Mouse (Mus musculus) heart, embryonic 16.5 days (tissue): ENCODE measurements around the gene Spic. TPM values are rescaled to one million over a fixed set of nuclear protein-coding genes. Genes with fewer than 3 reads are reported as not detected.
"Not testable (repeated sequence)": the region's sequence is repeated elsewhere in the genome, so short reads cannot be mapped to it uniquely, and the experiment has no call there.

Experiments used
- ATAC-seq: fragments of 200-750 bp; cut with Nextera tagmentation; replicated peaks from 2 replicates; pipeline ENCODE4 v1.8.0; 2017; ENCODE audit warnings: moderate number of reproducible peaks; ENCODE audit not compliant: insufficient read depth, low FRiP score; ENCODE audit errors: extremely low read depth
- H3K27ac ChIP-seq: fragments of 300-500 bp; sonication (generic); 2 replicates; pipeline ENCODE4 v1.5.1; 2014; ENCODE audit warnings: mild to moderate bottlenecking, low read length, control low read depth, moderate library complexity
- H3K27me3 ChIP-seq: fragments of 300-500 bp; sonication (generic); 2 replicates; pipeline ENCODE4 v1.6.1; 2014; ENCODE audit warnings: low read length, mixed read lengths; ENCODE audit not compliant: control insufficient read depth, insufficient read depth
- H3K36me3 ChIP-seq: fragments of 300-500 bp; sonication (generic); 2 replicates; pipeline ENCODE4 v1.6.1; 2014; ENCODE audit not compliant: control insufficient read depth, insufficient read depth
- H3K4me1 ChIP-seq: fragments of 300-500 bp; sonication (generic); 2 replicates; pipeline ENCODE4 v1.6.1; 2014; ENCODE audit warnings: low read length, mixed read lengths; ENCODE audit not compliant: control insufficient read depth, insufficient read depth
- H3K4me2 ChIP-seq: fragments of 300-500 bp; sonication (generic); 2 replicates; pipeline ENCODE4 v1.6.1; 2014; ENCODE audit warnings: low read depth, mild to moderate bottlenecking, control low read depth, low read length
- H3K4me3 ChIP-seq: fragments of 300-500 bp; sonication (generic); 2 replicates; pipeline ENCODE4 v1.5.1; 2014; ENCODE audit warnings: mild to moderate bottlenecking, control low read depth, low read length
- H3K9ac ChIP-seq: fragments of 300-500 bp; sonication (generic); 2 replicates; pipeline ENCODE4 v1.6.1; 2014; ENCODE audit warnings: low read length, control low read depth
- H3K9me3 ChIP-seq: fragments of 300-500 bp; sonication (generic); replicated peaks from 2 replicates; pipeline ENCODE4 v1.6.1; 2016; ENCODE audit warnings: low read length; ENCODE audit not compliant: control insufficient read depth
- WGBS: fragments of 180-500 bp; shearing (Covaris S2); extraction: QIAGEN DNeasy Blood & Tissue Kit; methylation state at CpG from one replicate; pipeline ENCODE4 v1.1.7; 2014; 5-methylcytosine and 5-hydroxymethylcytosine counted together
- polyA plus RNA-seq: library from polyadenylated mRNA; unstranded; fragments of >200 nt; fragmentation: Nextera tagmentation; extraction: Ambion mirVana; gene quantifications from 2 replicates; pipeline ENCODE4 v1.2.1, GENCODE M21; 2015

Gene Spic
- polyA plus RNA-seq, 1 experiment from 2014 or later = 1.1 TPM

DNA sequence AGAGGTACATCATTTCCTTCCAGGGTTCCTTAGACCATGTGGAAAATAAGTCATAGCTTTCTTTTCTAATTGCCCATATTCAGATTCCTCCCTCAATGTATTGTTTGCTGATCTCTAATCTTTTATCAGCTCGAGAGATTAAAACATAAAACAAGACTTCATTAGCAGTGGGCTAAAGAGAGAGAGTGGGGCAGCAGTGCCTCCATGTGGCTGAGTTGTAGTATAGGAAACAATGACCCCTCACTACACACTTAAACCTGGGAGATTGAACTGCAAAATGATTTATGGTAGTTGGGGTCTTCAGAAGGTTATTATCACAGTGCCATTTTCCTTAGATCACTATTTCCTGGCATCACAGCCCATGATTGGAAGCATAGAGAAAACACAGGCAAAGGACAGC is 15.1 kb downstream of the Spic start:
- H3K4me3 ChIP-seq = no peak overlapping the region
- no peak overlapping the region for H3K27ac ChIP-seq
- H3K4me2 ChIP-seq = no peak overlapping the region
- 43% methylated on average over 1 of the region's 1 CpGs for WGBS
- ATAC-seq = no peak
- no peaks in the 10 kb centered on the region for H3K27me3 ChIP-seq
- no peaks in the 10 kb centered on the region for H3K9me3 ChIP-seq
- no peak overlapping the region for H3K9ac ChIP-seq
- H3K4me1 ChIP-seq = no peaks in the 10 kb centered on the region
- no peaks in the 10 kb centered on the region for H3K36me3 ChIP-seq

- H3K4me1 ChIP-seq, H3K9me3 ChIP-seq, H3K9ac ChIP-seq, H3K27me3 ChIP-seq, H3K36me3 ChIP-seq, H3K4me3 ChIP-seq, ATAC-seq, H3K4me2 ChIP-seq, H3K27ac ChIP-seq: not testable (repeated sequence)
These were observed 21.0 kb downstream of the Spic start for GRCm38 (mm10) chr10:88663856-88664255.

DNA sequence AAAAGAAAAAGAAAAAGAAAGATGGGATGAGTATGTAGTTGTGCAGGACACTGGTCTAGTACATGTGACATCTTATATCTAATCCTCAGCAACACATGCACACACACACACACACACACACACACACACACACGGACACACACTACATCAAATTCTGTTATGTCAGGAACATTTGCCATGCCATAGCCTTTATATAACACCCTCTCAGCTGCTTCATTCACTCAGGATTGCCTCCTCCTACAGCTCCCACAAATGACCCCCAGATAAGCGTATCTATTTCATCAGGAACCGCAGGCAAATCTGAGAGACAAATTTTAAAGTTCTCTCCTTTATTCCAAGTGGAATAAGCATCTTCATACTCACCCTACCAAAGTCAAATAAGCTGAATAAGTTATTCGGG is 25.9 kb downstream of the Spic start:
- H3K4me2 ChIP-seq = no peak overlapping the region
- ATAC-seq = no peak
- no peak overlapping the region for H3K9ac ChIP-seq
- no peak overlapping the region for H3K4me3 ChIP-seq
- no peak overlapping the region for H3K27ac ChIP-seq
- H3K27me3 ChIP-seq = no peaks in the 10 kb centered on the region
- no peaks in the 10 kb centered on the region for H3K9me3 ChIP-seq
- H3K4me1 ChIP-seq = no peaks in the 10 kb centered on the region
- no peaks in the 10 kb centered on the region for H3K36me3 ChIP-seq
- whole genome bisulfite sequencing = 80% methylated on average over 4 of the region's 4 CpGs

GRCm38 (mm10) chr10:88645448-88645847 is 39.4 kb downstream of the Spic start:
- 18% methylated on average over 5 of the region's 5 CpGs for WGBS
- Histone ChIP-seq H3K4me2 (peak overlapping the region; percentile 21; the same call in 1 of the 2 replicates), H3K4me3 (no peak overlapping the region), H3K9ac (no peak overlapping the region), H3K9me3 (no peaks in the 10 kb centered on the region; the same call in 1 of the 2 replicates), H3K27ac (peak overlapping the region; percentile 83), H3K27me3 (no peaks in the 10 kb centered on the region), H3K4me1 (peaks cover 7% of the 10 kb centered on the region), H3K36me3 (no peaks in the 10 kb centered on the region)
- ATAC-seq = peak; percentile 82

DNA sequence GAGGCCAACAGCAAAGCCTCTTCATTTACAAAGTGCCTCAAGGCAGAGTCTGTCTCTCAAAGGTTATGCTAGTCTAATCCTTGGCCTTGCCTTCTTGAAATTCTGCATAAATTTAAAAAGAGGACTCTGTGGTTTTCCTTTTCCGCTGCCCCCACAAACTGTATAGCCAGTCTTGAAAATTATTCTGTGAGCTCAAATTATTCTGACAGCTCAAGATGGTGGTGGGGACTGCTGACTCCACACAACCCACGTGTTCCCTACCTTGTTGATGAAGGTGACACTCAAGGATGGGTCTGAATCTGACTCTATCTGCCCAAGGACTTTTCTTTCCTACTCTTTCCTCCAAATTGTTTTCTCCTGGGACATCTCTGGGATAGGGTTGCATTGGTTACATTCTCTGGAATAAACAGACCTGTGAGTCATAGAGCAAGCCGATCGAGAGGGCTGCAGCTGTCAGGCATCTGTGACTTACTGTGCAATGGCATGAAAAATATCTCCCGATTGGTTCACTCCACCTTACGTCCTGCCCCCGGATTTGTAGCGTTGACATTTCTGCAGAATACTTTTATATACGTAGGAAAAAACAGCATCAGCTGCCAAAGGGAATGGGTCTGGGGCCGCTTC is 53.4 kb downstream of the Spic start:
- ATAC-seq = no peak
- no peaks in the 10 kb centered on the region for H3K4me1 ChIP-seq
- no peak overlapping the region for H3K9ac ChIP-seq
- no peaks in the 10 kb centered on the region for H3K36me3 ChIP-seq
- H3K27me3 ChIP-seq = 0 out of 2 replicates have a peak, but pooled peaks cover 2% of the 10 kb centered on the region
- 68% methylated on average over 10 of the region's 10 CpGs for WGBS
- H3K4me2 ChIP-seq = no peak overlapping the region
- no peak overlapping the region for H3K4me3 ChIP-seq
- H3K27ac ChIP-seq = no peak overlapping the region
- H3K9me3 ChIP-seq = no peaks in the 10 kb centered on the region

GRCm38 (mm10) chr10:88630663-88631329 is 54.0 kb downstream of the Spic start:
- 82% methylated on average over 2 of the region's 2 CpGs for WGBS
- no peaks in the 10 kb centered on the region for H3K4me1 ChIP-seq
- H3K27me3 ChIP-seq = 0 out of 2 replicates have a peak, but pooled peaks cover 2% of the 10 kb centered on the region
- no peak overlapping the region for H3K9ac ChIP-seq
- H3K4me2 ChIP-seq = no peak overlapping the region
- no peaks in the 10 kb centered on the region for H3K36me3 ChIP-seq
- no peaks in the 10 kb centered on the region for H3K9me3 ChIP-seq
- H3K27ac ChIP-seq = no peak overlapping the region
- no peak overlapping the region for H3K4me3 ChIP-seq
- no peak for ATAC-seq

- 80% methylated on average over 4 of the region's 4 CpGs for WGBS
- H3K4me1 ChIP-seq = peaks cover 9% of the 10 kb centered on the region
- H3K36me3 ChIP-seq = no peaks in the 10 kb centered on the region
- no peak overlapping the region for H3K27ac ChIP-seq
- 0 out of 2 replicates have a peak, but pooled peaks cover 2% of the 10 kb centered on the region for H3K27me3 ChIP-seq
- no peak overlapping the region for H3K4me2 ChIP-seq
- no peak overlapping the region for H3K9ac ChIP-seq
- ATAC-seq = no peak
- H3K4me3 ChIP-seq = no peak overlapping the region
- no peaks in the 10 kb centered on the region for H3K9me3 ChIP-seq
These were observed 57.8 kb downstream of the Spic start for GRCm38 (mm10) chr10:88627052-88627451.

- 80% methylated on average over 3 of the region's 3 CpGs for WGBS
These were observed 58.6 kb downstream of the Spic start for GRCm38 (mm10) chr10:88626176-88626575.

More at GRCm38 (mm10) chr10:88626176-88626575, 58.6 kb downstream of the Spic start:
- Histone ChIP-seq H3K27me3 (0 out of 2 replicates have a peak, but pooled peaks cover 2% of the 10 kb centered on the region), H3K4me2 (no peak overlapping the region), H3K9me3 (no peaks in the 10 kb centered on the region), H3K27ac (no peak overlapping the region), H3K36me3 (no peaks in the 10 kb centered on the region), H3K9ac (no peak overlapping the region), H3K4me3 (no peak overlapping the region), H3K4me1 (peaks cover 10% of the 10 kb centered on the region)
- ATAC-seq = no peak
